Mouse (Mus musculus) lung, adult 2 months (tissue): ENCODE results near the gene Insl6.

Source experiments
- CTCF ChIP-seq: fragments of 200-500 bp; IDR thresholded peaks from 2 replicates; pipeline ENCODE4 v1.5.1; 2011; ENCODE audit warnings: mild to moderate bottlenecking, low read length, control low read depth; ENCODE audit not compliant: insufficient read depth
- POLR2A ChIP-seq: fragments of 200-500 bp; IDR thresholded peaks from 2 replicates; pipeline ENCODE4 v1.6.1; 2011; ENCODE audit warnings: low read depth, mild to moderate bottlenecking, control low read depth, low read length, borderline replicate concordance; ENCODE audit errors: extremely low read depth

GRCm38 (mm10) chr19:29294756-29295155 is 30.4 kb downstream of the Insl6 start:
- TF ChIP-seq POLR2A (no peak), CTCF (no peak)
